Mouse (Mus musculus): Measurements from ENCODE around the gene Gnat1. TPM values are rescaled to one million over a fixed set of nuclear protein-coding genes. Genes with fewer than 3 reads are reported as not detected.

Gnat1 gene
- polyA plus RNA-seq, 1 experiment from 2014 or later = 2.0 TPM

- Histone ChIP-seq H3K4me3 (peak overlapping the region; percentile 67), H3K9me3 (no peaks in the 10 kb centered on the region), H3K27ac (replicated peaks) (peak overlapping the region; percentile 83), H3K4me1 (replicated peaks) (peaks cover 64% of the 10 kb centered on the region), H3K36me3 (0 out of 2 replicates have a peak, but pooled peaks cover 5% of the 10 kb centered on the region), H3K9ac (peak overlapping the region; percentile 77), H3K4me2 (peak overlapping the region; percentile 88), H3K27me3 (no peaks in the 10 kb centered on the region)
- WGBS = under 1% methylated on average over 47 of the region's 55 CpGs
- peak; percentile 36; the same call in 1 of the 2 replicates for ATAC-seq (ENCODE audit: low FRiP score, low read depth)
Observed at GRCm38 (mm10) chr9:107709096-107709696, 29.7 kb upstream of the Gnat1 start.

- H3K4me2 ChIP-seq = peak overlapping the region; percentile 88
- no peak for ATAC-seq (ENCODE audit: low FRiP score, low read depth)
- H3K9me3 ChIP-seq = no peaks in the 10 kb centered on the region
- peak overlapping the region; percentile 67 for H3K4me3 ChIP-seq
- 2% methylated on average over 21 of the region's 21 CpGs for WGBS
- H3K4me1 ChIP-seq (replicated peaks) = peaks cover 63% of the 10 kb centered on the region
- peak overlapping the region; percentile 77 for H3K9ac ChIP-seq
- peak overlapping the region; percentile 83 for H3K27ac ChIP-seq (replicated peaks)
- H3K27me3 ChIP-seq = no peaks in the 10 kb centered on the region
- 0 out of 2 replicates have a peak, but pooled peaks cover 8% of the 10 kb centered on the region for H3K36me3 ChIP-seq
Observed at GRCm38 (mm10) chr9:107708439-107709095, 29.1 kb upstream of the Gnat1 start.

- Histone ChIP-seq H3K27me3 (no peaks in the 10 kb centered on the region), H3K4me1 (replicated peaks) (peaks cover 70% of the 10 kb centered on the region), H3K4me2 (peak overlapping the region; percentile 88), H3K9ac (peak overlapping the region; percentile 77), H3K27ac (replicated peaks) (peak overlapping the region; percentile 83), H3K9me3 (no peaks in the 10 kb centered on the region), H3K36me3 (0 out of 2 replicates have a peak, but pooled peaks cover 8% of the 10 kb centered on the region), H3K4me3 (peak overlapping the region; percentile 67)
- 0% methylated on average over 17 of the region's 17 CpGs for WGBS
- ATAC-seq (ENCODE audit: low FRiP score, low read depth) = 0 out of 2 replicates have a peak, but pooled peaks have one; percentile 8
Observed at GRCm38 (mm10) chr9:107707701-107708438, 28.4 kb upstream of the Gnat1 start.

GRCm38 (mm10) chr9:107706781-107707211 lies 27.3 kb upstream of the Gnat1 start:
- 4% methylated on average over 14 of the region's 14 CpGs for WGBS
- H3K27ac ChIP-seq (replicated peaks) = peak overlapping the region; percentile 83
- 0 out of 2 replicates have a peak, but pooled peaks cover 8% of the 10 kb centered on the region for H3K36me3 ChIP-seq
- ATAC-seq (ENCODE audit: low FRiP score, low read depth) = no peak
- H3K9me3 ChIP-seq = no peaks in the 10 kb centered on the region
- H3K4me3 ChIP-seq = peak overlapping the region; percentile 67
- H3K4me1 ChIP-seq (replicated peaks) = peaks cover 79% of the 10 kb centered on the region
- H3K9ac ChIP-seq = peak overlapping the region; percentile 77
- H3K4me2 ChIP-seq = peak overlapping the region; percentile 88
- no peaks in the 10 kb centered on the region for H3K27me3 ChIP-seq

- Histone ChIP-seq H3K4me1 (replicated peaks) (peaks cover 93% of the 10 kb centered on the region), H3K36me3 (0 out of 2 replicates have a peak, but pooled peaks cover 8% of the 10 kb centered on the region), H3K4me3 (no peak overlapping the region), H3K4me2 (no peak overlapping the region), H3K9ac (no peak overlapping the region), H3K9me3 (no peaks in the 10 kb centered on the region), H3K27me3 (no peaks in the 10 kb centered on the region), H3K27ac (replicated peaks) (peak overlapping the region; percentile 43; the same call in 1 of the 2 replicates)
- ATAC-seq (ENCODE audit: low FRiP score, low read depth) = no peak
- WGBS = 67% methylated on average over 14 of the region's 14 CpGs
Observed at GRCm38 (mm10) chr9:107703337-107704122, 24.0 kb upstream of the Gnat1 start.

- H3K4me2 ChIP-seq = no peak overlapping the region
- WGBS = 62% methylated on average over 3 of the region's 3 CpGs
- 0 out of 2 replicates have a peak, but pooled peaks cover 8% of the 10 kb centered on the region for H3K36me3 ChIP-seq
- H3K9ac ChIP-seq = no peak overlapping the region
- H3K27ac ChIP-seq (replicated peaks) = peak overlapping the region; percentile 43; the same call in 1 of the 2 replicates
- peak; percentile 23; the same call in 1 of the 2 replicates for ATAC-seq (ENCODE audit: low FRiP score, low read depth)
- peaks cover 93% of the 10 kb centered on the region for H3K4me1 ChIP-seq (replicated peaks)
- no peaks in the 10 kb centered on the region for H3K9me3 ChIP-seq
- no peaks in the 10 kb centered on the region for H3K27me3 ChIP-seq
- no peak overlapping the region for H3K4me3 ChIP-seq
Observed at GRCm38 (mm10) chr9:107702606-107703185, 23.2 kb upstream of the Gnat1 start.

- Histone ChIP-seq H3K9ac (no peak overlapping the region), H3K4me2 (no peak overlapping the region), H3K36me3 (0 out of 2 replicates have a peak, but pooled peaks cover 8% of the 10 kb centered on the region), H3K9me3 (no peaks in the 10 kb centered on the region), H3K27me3 (no peaks in the 10 kb centered on the region), H3K27ac (replicated peaks) (peak overlapping the region; percentile 16), H3K4me1 (replicated peaks) (peaks cover 93% of the 10 kb centered on the region), H3K4me3 (no peak overlapping the region)
- WGBS = 52% methylated on average over 12 of the region's 12 CpGs
- ATAC-seq (ENCODE audit: low FRiP score, low read depth) = no peak
Observed at GRCm38 (mm10) chr9:107701594-107701993, 22.1 kb upstream of the Gnat1 start.

- H3K27ac ChIP-seq (replicated peaks) = 0 out of 2 replicates have a peak overlapping the region, but pooled peaks have one; percentile 50
- 18% methylated on average over 6 of the region's 6 CpGs for WGBS
- H3K4me3 ChIP-seq = no peak overlapping the region
- H3K27me3 ChIP-seq = no peaks in the 10 kb centered on the region
- no peaks in the 10 kb centered on the region for H3K9me3 ChIP-seq
- peak overlapping the region; percentile 11; the same call in 1 of the 2 replicates for H3K4me2 ChIP-seq
- H3K36me3 ChIP-seq = 0 out of 2 replicates have a peak, but pooled peaks cover 6% of the 10 kb centered on the region
- H3K4me1 ChIP-seq (replicated peaks) = peaks cover 88% of the 10 kb centered on the region
- no peak for ATAC-seq (ENCODE audit: low FRiP score, low read depth)
- H3K9ac ChIP-seq = no peak overlapping the region
Observed at GRCm38 (mm10) chr9:107700114-107700571, 20.6 kb upstream of the Gnat1 start.

GRCm38 (mm10) chr9:107699376-107699980 lies 20.0 kb upstream of the Gnat1 start:
- peak overlapping the region; percentile 5; the same call in 1 of the 2 replicates for H3K4me2 ChIP-seq

GRCm38 (mm10) chr9:107698611-107699190 lies 19.2 kb upstream of the Gnat1 start:
- WGBS = 11% methylated on average over 14 of the region's 14 CpGs
- Histone ChIP-seq H3K4me2 (0 out of 2 replicates have a peak overlapping the region, but pooled peaks have one; percentile 5), H3K4me1 (replicated peaks) (peaks cover 88% of the 10 kb centered on the region), H3K9ac (no peak overlapping the region), H3K27ac (replicated peaks) (0 out of 2 replicates have a peak overlapping the region, but pooled peaks have one; percentile 38), H3K9me3 (no peaks in the 10 kb centered on the region), H3K27me3 (no peaks in the 10 kb centered on the region), H3K36me3 (0 out of 2 replicates have a peak, but pooled peaks cover under 1% of the 10 kb centered on the region), H3K4me3 (no peak overlapping the region)
- ATAC-seq (ENCODE audit: low FRiP score, low read depth) = no peak

More at GRCm38 (mm10) chr9:107699376-107699980, 20.0 kb upstream of the Gnat1 start:
- H3K4me3 ChIP-seq = no peak overlapping the region
- 15% methylated on average over 9 of the region's 9 CpGs for WGBS
- H3K36me3 ChIP-seq = 0 out of 2 replicates have a peak, but pooled peaks cover 3% of the 10 kb centered on the region
- no peak overlapping the region for H3K27ac ChIP-seq (replicated peaks)
- peaks cover 90% of the 10 kb centered on the region for H3K4me1 ChIP-seq (replicated peaks)
- H3K9me3 ChIP-seq = no peaks in the 10 kb centered on the region
- no peak for ATAC-seq (ENCODE audit: low FRiP score, low read depth)
- no peaks in the 10 kb centered on the region for H3K27me3 ChIP-seq
- no peak overlapping the region for H3K9ac ChIP-seq

All from hindbrain, embryonic 15.5 days (tissue).